Mouse (Mus musculus): Measurements from ENCODE around the gene Btbd19. TPM values are rescaled to one million over a fixed set of nuclear protein-coding genes. Genes with fewer than 3 reads are reported as not detected.

Gene Btbd19
- polyA plus RNA-seq, 1 experiment from 2014 or later = 6.7 TPM

GRCm38 (mm10) chr4:117140613-117141012 is 15.1 kb upstream of the Btbd19 start:
- Histone ChIP-seq H3K27me3 (ENCODE audit: control insufficient read depth, insufficient read depth, low read length) (no peaks in the 10 kb centered on the region), H3K4me2 (replicated peaks; ENCODE audit: low read depth, low read length) (no peak overlapping the region), H3K27ac (ENCODE audit: low read length) (no peak overlapping the region), H3K9me3 (ENCODE audit: control insufficient read depth, low read depth, low read length) (no peaks in the 10 kb centered on the region), H3K9ac (replicated peaks; ENCODE audit: low read depth, low read length) (no peak overlapping the region), H3K36me3 (ENCODE audit: control insufficient read depth, insufficient read depth, low read length) (no peaks in the 10 kb centered on the region), H3K4me1 (ENCODE audit: control insufficient read depth, insufficient read depth, low read length) (no peaks in the 10 kb centered on the region), H3K4me3 (ENCODE audit: low read depth, low read length) (no peak overlapping the region)
- 35% methylated on average over 4 of the region's 4 CpGs for WGBS
- no peak for ATAC-seq (ENCODE audit: insufficient number of reproducible peaks, insufficient read depth, low FRiP score, low read depth)

DNA sequence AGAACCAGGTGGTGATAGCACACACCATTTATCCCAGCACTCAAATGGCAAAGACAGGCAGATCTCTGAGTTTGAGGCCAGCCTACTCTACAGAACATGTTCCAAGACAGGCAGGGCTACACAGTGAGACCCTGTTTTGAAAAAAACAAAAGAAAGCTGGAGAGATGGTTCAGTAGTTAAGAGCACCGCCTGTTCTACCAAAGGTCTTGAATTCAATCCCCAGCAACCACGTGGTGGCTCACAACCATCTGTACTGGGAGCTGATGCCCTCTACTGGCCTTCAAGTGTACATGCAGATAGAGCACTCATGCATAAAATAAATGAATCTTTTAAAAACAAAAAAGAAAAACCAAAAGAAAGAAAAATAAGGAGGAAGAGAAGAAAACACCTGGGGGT is 13.7 kb upstream of the Btbd19 start:
- 7% methylated on average over 2 of the region's 2 CpGs for WGBS
- Histone ChIP-seq H3K27me3 (ENCODE audit: control insufficient read depth, insufficient read depth, low read length) (no peaks in the 10 kb centered on the region), H3K36me3 (ENCODE audit: control insufficient read depth, insufficient read depth, low read length) (no peaks in the 10 kb centered on the region), H3K9me3 (ENCODE audit: control insufficient read depth, low read depth, low read length) (no peaks in the 10 kb centered on the region), H3K4me3 (ENCODE audit: low read depth, low read length) (no peak overlapping the region), H3K9ac (replicated peaks; ENCODE audit: low read depth, low read length) (no peak overlapping the region), H3K4me2 (replicated peaks; ENCODE audit: low read depth, low read length) (no peak overlapping the region), H3K27ac (ENCODE audit: low read length) (no peak overlapping the region), H3K4me1 (ENCODE audit: control insufficient read depth, insufficient read depth, low read length) (no peaks in the 10 kb centered on the region)
- ATAC-seq (ENCODE audit: insufficient number of reproducible peaks, insufficient read depth, low FRiP score, low read depth) = no peak

- Histone ChIP-seq H3K4me3 (ENCODE audit: low read depth, low read length) (no peak overlapping the region), H3K4me2 (replicated peaks; ENCODE audit: low read depth, low read length) (no peak overlapping the region), H3K27ac (ENCODE audit: low read length) (no peak overlapping the region), H3K27me3 (ENCODE audit: control insufficient read depth, insufficient read depth, low read length) (no peaks in the 10 kb centered on the region), H3K9me3 (ENCODE audit: control insufficient read depth, low read depth, low read length) (no peaks in the 10 kb centered on the region), H3K36me3 (ENCODE audit: control insufficient read depth, insufficient read depth, low read length) (no peaks in the 10 kb centered on the region), H3K4me1 (ENCODE audit: control insufficient read depth, insufficient read depth, low read length) (no peaks in the 10 kb centered on the region), H3K9ac (replicated peaks; ENCODE audit: low read depth, low read length) (no peak overlapping the region)
- 58% methylated on average over 16 of the region's 17 CpGs for WGBS
- no peak for ATAC-seq (ENCODE audit: insufficient number of reproducible peaks, insufficient read depth, low FRiP score, low read depth)
Measured at GRCm38 (mm10) chr4:117138295-117139216, 13.0 kb upstream of the Btbd19 start.

- Histone ChIP-seq H3K4me2 (replicated peaks; ENCODE audit: low read depth, low read length) (no peak overlapping the region), H3K4me3 (ENCODE audit: low read depth, low read length) (no peak overlapping the region), H3K9ac (replicated peaks; ENCODE audit: low read depth, low read length) (no peak overlapping the region), H3K4me1 (ENCODE audit: control insufficient read depth, insufficient read depth, low read length) (peaks cover 10% of the 10 kb centered on the region; the same call in 1 of the 2 replicates), H3K27me3 (ENCODE audit: control insufficient read depth, insufficient read depth, low read length) (peaks cover 7% of the 10 kb centered on the region; the same call in 1 of the 2 replicates), H3K36me3 (ENCODE audit: control insufficient read depth, insufficient read depth, low read length) (no peaks in the 10 kb centered on the region), H3K9me3 (ENCODE audit: control insufficient read depth, low read depth, low read length) (no peaks in the 10 kb centered on the region), H3K27ac (ENCODE audit: low read length) (no peak overlapping the region)
- 27% methylated on average over 8 of the region's 8 CpGs for WGBS
- ATAC-seq (ENCODE audit: insufficient number of reproducible peaks, insufficient read depth, low FRiP score, low read depth) = no peak
Measured at GRCm38 (mm10) chr4:117136034-117136433, 10.5 kb upstream of the Btbd19 start.

DNA sequence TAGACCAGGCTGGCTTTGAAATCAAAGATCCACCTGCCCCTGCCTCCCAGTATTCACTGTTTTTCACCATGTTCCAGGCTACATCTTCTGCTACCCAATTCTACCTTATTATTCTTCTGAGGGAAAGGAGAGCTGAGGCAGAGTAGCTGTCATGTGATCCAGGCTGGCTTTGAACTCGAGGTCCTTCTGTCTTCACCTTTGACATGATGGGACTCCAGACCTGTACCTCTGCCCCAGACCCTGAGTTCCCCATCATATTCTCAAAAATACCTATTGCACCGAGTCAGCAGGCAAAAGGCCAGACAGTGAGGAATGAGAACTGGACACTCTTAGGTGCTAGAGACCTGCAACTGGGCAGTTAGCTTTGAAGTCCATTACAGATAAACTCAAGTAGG is 9.1 kb upstream of the Btbd19 start:
- no peak for ATAC-seq (ENCODE audit: insufficient number of reproducible peaks, insufficient read depth, low FRiP score, low read depth)
- H3K27me3 ChIP-seq (ENCODE audit: control insufficient read depth, insufficient read depth, low read length) = peaks cover 7% of the 10 kb centered on the region; the same call in 1 of the 2 replicates
- H3K27ac ChIP-seq (ENCODE audit: low read length) = no peak overlapping the region
- 24% methylated on average over 2 of the region's 2 CpGs for WGBS
- H3K36me3 ChIP-seq (ENCODE audit: control insufficient read depth, insufficient read depth, low read length) = peaks cover 4% of the 10 kb centered on the region; the same call in 1 of the 2 replicates
- no peaks in the 10 kb centered on the region for H3K9me3 ChIP-seq (ENCODE audit: control insufficient read depth, low read depth, low read length)
- H3K4me2 ChIP-seq (replicated peaks; ENCODE audit: low read depth, low read length) = no peak overlapping the region
- H3K4me1 ChIP-seq (ENCODE audit: control insufficient read depth, insufficient read depth, low read length) = peaks cover 10% of the 10 kb centered on the region; the same call in 1 of the 2 replicates
- no peak overlapping the region for H3K9ac ChIP-seq (replicated peaks; ENCODE audit: low read depth, low read length)
- no peak overlapping the region for H3K4me3 ChIP-seq (ENCODE audit: low read depth, low read length)

GRCm38 (mm10) chr4:117133817-117134600 is 8.5 kb upstream of the Btbd19 start, which contains the start of gene Plk3:
Gene Plk3, minus strand, starts transcription at chr4:117133963.
- H3K4me1 ChIP-seq (ENCODE audit: control insufficient read depth, insufficient read depth, low read length) = peaks cover 10% of the 10 kb centered on the region; the same call in 1 of the 2 replicates
- WGBS = 2% methylated on average over 30 of the region's 48 CpGs
- H3K9me3 ChIP-seq (ENCODE audit: control insufficient read depth, low read depth, low read length) = no peaks in the 10 kb centered on the region
- H3K9ac ChIP-seq (replicated peaks; ENCODE audit: low read depth, low read length) = peak within 1 kb of the TSS; percentile 60
- peak within 1 kb of the TSS; percentile 59 for H3K4me3 ChIP-seq (ENCODE audit: low read depth, low read length)
- H3K4me2 ChIP-seq (replicated peaks; ENCODE audit: low read depth, low read length) = peak within 1 kb of the TSS; percentile 89
- no peak within 1 kb of the TSS for H3K27ac ChIP-seq (ENCODE audit: low read length)
- peak; percentile 89 for ATAC-seq (ENCODE audit: insufficient number of reproducible peaks, insufficient read depth, low FRiP score, low read depth)
- H3K27me3 ChIP-seq (ENCODE audit: control insufficient read depth, insufficient read depth, low read length) = peaks cover 7% of the 10 kb centered on the region; the same call in 1 of the 2 replicates
- peaks cover 4% of the 10 kb centered on the region; the same call in 1 of the 2 replicates for H3K36me3 ChIP-seq (ENCODE audit: control insufficient read depth, insufficient read depth, low read length)

GRCm38 (mm10) chr4:117133366-117133796 is 7.9 kb upstream of the Btbd19 start:
- Histone ChIP-seq H3K27me3 (ENCODE audit: control insufficient read depth, insufficient read depth, low read length) (peaks cover 7% of the 10 kb centered on the region; the same call in 1 of the 2 replicates), H3K36me3 (ENCODE audit: control insufficient read depth, insufficient read depth, low read length) (peaks cover 7% of the 10 kb centered on the region; the same call in 1 of the 2 replicates), H3K9me3 (ENCODE audit: control insufficient read depth, low read depth, low read length) (no peaks in the 10 kb centered on the region), H3K4me1 (ENCODE audit: control insufficient read depth, insufficient read depth, low read length) (peaks cover 10% of the 10 kb centered on the region; the same call in 1 of the 2 replicates), H3K9ac (replicated peaks; ENCODE audit: low read depth, low read length) (peak overlapping the region; percentile 60), H3K4me2 (replicated peaks; ENCODE audit: low read depth, low read length) (peak overlapping the region; percentile 89), H3K4me3 (ENCODE audit: low read depth, low read length) (peak overlapping the region; percentile 59), H3K27ac (ENCODE audit: low read length) (no peak overlapping the region)
- ATAC-seq (ENCODE audit: insufficient number of reproducible peaks, insufficient read depth, low FRiP score, low read depth) = peak; percentile 24
- 1% methylated on average over 41 of the region's 42 CpGs for WGBS

- Histone ChIP-seq H3K4me2 (replicated peaks; ENCODE audit: low read depth, low read length) (peak overlapping the region; percentile 89), H3K4me1 (ENCODE audit: control insufficient read depth, insufficient read depth, low read length) (peaks cover 10% of the 10 kb centered on the region; the same call in 1 of the 2 replicates), H3K27me3 (ENCODE audit: control insufficient read depth, insufficient read depth, low read length) (peaks cover 7% of the 10 kb centered on the region; the same call in 1 of the 2 replicates), H3K36me3 (ENCODE audit: control insufficient read depth, insufficient read depth, low read length) (peaks cover 7% of the 10 kb centered on the region; the same call in 1 of the 2 replicates), H3K4me3 (ENCODE audit: low read depth, low read length) (peak overlapping the region; percentile 59), H3K9me3 (ENCODE audit: control insufficient read depth, low read depth, low read length) (no peaks in the 10 kb centered on the region), H3K27ac (ENCODE audit: low read length) (no peak overlapping the region), H3K9ac (replicated peaks; ENCODE audit: low read depth, low read length) (peak overlapping the region; percentile 60; the same call in 1 of the 2 replicates)
- WGBS = 20% methylated on average over 11 of the region's 11 CpGs
- no peak for ATAC-seq (ENCODE audit: insufficient number of reproducible peaks, insufficient read depth, low FRiP score, low read depth)
Measured at GRCm38 (mm10) chr4:117132794-117133143, 7.2 kb upstream of the Btbd19 start.
